Mouse (Mus musculus): Measurements from ENCODE around the gene Ptpn18.
A peak's percentile ranks its signal among the peaks of the same experiment; 100 is the strongest.
"Not testable (repeated sequence)": the region's sequence is repeated elsewhere in the genome, so short reads cannot be mapped to it uniquely, and the experiment has no call there.

Ptpn18 gene

DNA sequence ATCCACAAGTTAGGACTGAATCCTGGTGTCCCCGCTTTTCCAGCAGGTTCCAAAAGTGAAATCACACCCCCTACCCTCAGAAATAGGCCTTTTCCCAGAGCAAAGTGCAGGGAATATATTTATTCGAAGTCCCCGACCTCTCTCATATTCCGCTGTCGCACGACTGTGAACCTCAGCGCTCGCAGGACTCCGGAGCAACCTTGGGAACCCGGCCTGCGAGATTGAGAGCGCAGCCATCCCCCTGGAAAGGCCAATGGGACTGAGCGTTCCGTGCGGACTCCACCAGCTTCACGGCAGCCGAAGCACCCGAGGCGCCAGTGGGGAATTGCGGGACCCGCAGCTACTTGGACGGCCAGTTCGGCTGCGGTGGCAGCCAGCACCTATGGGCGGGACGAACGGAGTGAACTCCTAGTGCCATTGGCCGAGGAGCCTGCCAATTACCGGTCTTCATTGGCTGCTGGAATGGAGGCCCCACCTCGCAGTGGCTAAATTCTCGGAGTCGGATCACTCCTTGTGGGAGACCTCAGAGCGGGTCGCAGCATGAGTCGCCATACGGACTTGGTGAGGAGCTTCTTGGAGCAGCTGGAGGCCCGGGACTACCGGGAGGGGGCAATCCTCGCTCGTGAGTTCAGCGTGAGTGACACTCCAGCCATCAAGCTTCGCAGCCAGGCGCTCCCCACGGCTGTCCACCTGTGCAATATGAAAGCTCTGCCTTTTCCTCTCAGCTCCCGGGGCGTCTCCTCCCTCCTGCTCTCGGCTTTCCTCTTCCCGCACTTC, at the start of gene Ptpn18:
Gene Ptpn18, plus strand, starts transcription at position 479 of the 777 bp plus-strand sequence.
- DNase-seq (ENCODE audit: low spot score): peak; percentile 88

DNA sequence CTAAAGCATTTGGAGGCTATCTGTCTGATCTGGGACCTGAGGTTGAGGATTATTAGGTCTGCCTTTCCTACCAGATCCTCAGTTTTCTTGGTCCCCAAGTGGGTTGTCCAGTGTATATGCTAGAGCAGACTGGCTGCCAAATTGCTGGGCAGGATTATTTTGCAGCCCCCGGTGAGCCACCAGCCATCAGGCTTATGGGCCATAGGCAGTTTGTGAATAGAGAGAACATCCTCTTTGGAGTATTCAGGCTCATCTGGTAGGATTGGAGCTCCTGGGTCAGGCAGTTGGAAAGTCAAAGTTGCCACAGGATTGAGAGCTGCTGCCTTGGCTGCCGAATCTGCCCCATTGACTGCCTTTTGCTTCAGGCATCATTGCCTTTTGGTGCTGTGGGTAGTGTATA, 31.1 kb upstream of the Ptpn18 start:
- no peak for DNase-seq (ENCODE audit: low spot score)

DNA sequence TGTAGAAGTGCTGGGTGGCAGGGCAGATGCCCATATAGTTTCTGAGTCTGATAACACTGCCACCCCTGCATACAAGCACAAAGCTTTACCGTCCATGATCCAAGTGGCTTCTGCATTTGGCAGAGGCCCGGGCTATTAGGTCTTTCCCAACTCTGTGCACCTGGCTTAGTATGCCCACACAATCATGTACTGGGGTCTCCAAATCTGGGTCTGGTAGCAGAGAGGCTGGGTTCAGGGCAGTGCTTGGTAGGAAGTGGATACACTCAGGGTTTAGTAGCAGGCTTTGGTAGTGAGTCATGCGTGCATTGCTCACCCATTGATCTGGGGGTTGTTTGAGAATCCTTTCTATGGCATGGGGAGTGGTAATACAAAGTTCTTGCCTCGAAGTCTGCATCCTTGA, 30.3 kb upstream of the Ptpn18 start:
- DNase-seq (ENCODE audit: low spot score): no peak

DNA sequence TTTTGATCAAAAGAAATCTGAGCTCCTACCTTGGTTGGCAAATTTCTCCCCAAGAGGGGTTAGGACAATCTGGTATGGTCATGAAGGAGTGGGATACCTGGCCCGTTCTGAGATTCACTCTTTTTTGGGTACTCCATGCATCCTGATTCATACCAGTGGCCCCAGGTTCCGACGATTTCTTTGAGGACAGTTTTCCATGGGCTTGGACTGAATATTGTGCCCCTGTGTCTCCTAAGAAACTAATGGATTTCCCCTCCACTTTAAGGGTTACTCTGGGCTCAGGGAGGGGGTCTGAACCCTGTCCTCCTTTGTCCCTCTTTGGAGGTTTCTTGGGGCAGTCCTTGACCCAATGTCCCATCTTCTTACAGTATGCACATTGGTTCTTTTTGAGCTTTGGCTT, 28.6 kb upstream of the Ptpn18 start:
- DNase-seq (ENCODE audit: low spot score): no peak

DNA sequence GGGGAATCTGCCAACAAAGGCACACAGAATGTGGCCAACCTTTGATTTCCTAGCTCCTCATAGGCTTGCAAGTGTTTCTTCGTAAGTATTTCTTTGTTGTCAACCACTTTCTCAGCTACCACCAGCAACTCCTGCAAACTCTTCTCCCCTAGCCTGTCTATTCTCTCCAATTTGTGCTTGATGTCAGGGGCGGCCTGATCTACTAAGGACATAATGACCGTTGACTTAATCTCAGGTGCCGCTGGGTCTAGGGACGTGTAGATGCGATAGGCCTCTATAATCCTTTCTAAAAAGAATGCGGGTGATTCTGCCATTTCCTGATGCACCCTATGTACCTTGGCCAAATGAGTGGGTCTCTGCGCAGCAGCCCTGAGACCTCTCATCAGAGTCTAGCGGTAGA, 28.1 kb upstream of the Ptpn18 start:
- DNase-seq (ENCODE audit: low spot score): no peak

DNA sequence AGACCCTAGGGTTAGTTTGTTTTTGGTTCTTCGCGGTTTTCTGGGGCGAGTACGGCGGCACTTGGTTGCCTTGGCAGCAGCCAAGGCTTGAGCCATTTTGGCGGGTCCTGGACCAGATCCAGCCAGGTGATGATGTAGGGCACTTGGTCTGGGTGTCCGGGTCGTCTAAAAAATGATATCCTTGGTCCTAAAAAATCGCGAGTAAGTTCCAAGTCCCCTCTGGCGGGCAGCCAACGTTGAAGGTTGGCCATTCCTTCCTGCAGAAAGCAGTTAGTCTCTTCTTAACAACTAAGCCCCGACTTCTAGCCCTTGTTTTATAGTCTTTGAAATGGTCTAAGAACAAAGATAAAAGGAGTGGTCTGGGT, 27.2 kb upstream of the Ptpn18 start:
- no peak for DNase-seq (ENCODE audit: low spot score)

DNA sequence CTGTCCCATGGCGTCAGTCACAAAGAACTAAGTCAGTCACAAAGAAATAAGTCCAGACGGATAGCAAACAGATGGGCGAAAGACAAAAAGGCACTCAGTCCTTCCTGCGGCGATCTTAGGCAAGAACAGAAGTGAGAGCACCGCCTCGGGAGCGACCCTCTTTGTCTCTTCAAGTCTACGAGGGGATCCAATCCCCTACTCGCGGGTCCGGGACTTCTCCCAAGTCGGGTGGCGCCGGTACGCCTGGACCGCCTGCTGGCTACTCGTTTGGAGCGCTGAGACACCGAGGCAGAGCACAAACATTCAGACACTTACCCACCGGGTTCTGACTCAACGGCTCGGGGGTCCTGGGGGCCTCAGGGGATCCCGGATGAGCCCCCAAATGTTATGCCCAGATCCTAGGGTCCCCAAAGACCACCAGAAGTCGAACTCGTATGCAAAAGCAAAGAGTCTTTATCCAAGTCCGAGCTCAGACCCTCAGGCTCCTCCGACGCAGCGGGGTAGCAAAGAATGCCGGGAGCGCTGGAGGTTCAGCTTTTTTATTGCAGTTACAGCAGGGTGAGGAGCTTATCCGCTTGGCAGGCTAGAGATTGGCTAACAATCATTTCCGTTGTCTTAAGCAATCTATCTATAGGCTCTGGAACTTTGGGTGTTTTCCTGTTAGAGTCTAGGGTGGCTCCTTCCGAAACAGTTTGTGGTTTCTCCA, 26.6 kb upstream of the Ptpn18 start:
- no peak for DNase-seq (ENCODE audit: low spot score)

DNA sequence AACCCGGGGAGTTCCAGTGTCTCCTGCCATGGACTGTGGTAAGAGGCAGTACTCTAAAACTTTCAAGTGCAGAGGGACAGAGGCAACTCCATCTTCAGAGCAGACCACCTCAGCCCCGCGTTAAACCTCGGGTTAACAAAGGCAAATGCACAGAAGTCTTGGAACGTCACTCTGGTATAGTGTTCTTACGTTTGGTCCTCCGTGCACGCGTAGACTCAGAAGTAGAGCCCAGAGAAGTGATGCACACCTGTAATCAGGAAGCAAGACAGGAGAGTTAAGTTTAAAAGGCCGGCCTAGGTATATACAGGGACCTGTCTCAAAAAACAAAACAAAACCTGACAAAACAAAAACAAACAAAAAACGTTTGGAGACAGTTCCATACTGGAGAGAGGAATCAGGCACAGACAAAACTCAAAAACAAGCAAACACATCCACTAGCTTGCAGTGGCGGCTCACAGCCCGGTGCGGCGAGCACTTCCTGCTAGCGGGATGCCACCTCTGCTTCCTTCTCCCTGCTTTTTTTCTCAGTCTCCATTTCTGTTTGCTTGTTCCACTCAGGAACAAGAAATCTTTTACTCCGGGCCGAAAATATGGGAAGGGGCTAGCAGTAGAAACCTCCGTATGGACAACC, 25.6 kb upstream of the Ptpn18 start:
- no peak for DNase-seq (ENCODE audit: low spot score)

DNA sequence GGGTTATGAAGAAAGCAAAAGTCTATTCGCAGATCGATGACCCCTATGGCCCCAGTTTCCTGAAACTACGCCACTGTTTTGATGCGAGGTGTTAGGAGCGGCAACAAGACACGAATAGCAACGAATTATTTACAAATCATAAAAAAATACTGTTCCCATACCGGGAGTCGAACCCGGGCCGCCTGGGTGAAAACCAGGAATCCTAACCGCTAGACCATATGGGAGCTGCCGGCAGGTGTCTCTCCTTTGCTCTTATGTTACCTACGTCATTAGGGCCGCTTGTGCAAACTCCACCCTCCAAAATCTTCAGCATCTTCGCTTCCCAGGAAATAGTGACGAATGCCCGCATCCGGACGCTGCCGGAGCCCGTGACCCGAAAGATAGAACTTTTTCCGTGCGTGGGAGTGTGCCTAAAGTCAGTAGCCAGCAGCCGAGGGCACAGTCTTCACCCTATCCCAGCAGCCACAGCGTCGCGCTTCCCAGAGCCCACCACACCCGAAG, 24.9 kb upstream of the Ptpn18 start:
- DNase-seq (ENCODE audit: low spot score): peak; percentile 90

DNA sequence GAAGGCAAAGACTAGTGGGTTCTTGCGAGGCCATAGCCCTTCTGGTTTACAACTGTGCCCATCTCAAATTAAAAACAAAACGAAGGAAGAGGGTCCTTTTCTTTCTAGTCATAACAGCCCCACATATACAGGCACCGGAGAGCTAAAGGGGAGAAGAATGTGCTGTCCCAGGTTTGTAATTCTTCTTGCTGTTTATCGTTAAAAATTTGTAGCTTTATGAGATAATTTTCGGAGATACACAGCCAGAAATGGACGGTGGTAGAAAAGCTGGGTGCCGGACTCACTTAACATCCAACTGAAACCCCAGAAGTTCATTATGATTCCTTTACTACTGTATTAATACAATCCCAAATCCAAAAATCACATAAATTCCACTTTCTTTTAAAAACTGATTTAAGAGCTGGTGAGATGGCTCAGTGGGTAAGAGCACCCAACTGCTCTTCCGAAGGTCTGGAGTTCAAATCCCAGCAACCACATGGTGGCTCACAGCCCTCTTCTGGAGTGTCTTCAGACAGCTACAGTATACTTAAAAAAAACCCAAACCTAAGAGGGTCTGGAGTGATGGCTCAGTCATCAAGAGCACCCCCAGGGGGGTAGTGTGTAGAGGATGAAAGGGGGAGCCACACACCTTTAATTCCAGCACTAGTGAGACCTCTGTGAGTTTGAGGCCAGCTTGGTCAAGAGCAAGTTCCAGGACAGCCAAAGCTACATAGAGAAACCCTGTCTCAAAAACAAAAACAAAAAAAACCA, 24.0 kb upstream of the Ptpn18 start:
- DNase-seq (ENCODE audit: low spot score): no peak

DNA sequence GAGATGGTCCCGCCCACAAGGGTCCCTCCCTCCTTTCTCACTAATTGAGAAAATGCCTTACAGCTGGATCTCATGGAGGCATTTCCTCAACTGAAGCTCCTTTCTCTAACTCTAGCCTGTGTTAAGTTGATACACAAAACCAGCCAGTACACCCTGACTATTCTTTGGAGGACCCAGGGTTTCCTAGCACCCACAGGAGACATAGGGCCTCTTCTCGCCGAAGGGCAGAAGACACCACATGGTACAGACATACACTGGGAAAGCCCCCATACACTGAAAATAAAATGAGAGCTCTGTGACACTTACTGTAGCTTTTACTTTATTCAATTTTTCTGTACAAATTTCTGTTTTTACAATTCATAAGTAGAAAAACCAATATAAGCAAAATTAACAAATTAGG, 23.2 kb upstream of the Ptpn18 start:
- no peak for DNase-seq (ENCODE audit: low spot score)

DNA sequence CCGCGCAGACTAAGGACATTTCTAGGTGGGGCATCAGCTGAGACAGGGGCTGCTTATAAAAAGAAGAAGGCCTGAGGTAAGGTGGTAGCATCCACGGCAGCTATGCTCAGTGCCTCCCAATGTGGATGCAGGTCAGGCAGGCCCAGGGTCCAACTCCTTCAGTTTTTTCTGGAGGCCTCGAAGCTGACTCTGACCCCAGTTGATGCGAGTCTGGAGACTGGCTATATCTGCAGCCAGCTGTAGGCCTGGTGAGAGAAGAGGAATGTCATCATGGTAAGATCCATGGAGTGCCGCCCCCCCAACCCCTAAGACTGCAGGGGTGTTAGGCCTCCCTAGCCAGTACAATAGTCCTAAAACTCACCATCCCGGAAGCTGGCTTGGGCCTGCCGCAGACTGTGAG, 22.2 kb upstream of the Ptpn18 start:
- DNase-seq (ENCODE audit: low spot score): not testable (repeated sequence)

DNA sequence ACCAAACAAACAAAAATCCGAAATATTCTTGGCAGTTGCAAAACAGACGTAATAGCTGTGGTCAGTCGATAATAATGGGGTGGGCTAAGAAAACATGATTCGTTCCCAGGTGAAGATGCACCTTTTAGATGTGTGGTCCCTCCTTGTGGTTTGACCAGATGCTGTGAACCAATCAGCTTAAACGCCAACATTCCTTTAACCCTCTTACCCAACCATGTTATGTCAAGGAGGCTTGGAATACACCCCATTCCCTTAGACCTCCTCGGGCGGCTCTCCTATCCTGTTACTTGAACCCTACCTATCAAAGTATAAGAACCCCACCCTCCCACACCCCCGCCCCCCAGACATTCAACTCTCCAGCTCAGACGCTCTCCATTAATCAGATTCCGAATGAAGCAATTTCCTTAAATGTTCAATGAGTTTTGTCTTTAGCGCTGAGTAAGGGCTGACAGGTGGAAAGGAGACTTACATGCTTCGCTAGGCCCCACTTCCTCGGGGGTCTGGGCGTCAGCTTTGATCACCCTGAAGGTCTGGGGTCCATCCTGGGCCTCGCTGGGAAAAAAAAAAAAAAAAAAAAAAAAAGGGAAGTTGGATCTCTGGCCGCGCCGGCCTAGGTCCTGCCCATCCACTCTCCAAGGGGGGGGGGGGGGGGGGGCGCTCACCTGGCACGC, 21.0 kb upstream of the Ptpn18 start:
- no peak for DNase-seq (ENCODE audit: low spot score)

DNA sequence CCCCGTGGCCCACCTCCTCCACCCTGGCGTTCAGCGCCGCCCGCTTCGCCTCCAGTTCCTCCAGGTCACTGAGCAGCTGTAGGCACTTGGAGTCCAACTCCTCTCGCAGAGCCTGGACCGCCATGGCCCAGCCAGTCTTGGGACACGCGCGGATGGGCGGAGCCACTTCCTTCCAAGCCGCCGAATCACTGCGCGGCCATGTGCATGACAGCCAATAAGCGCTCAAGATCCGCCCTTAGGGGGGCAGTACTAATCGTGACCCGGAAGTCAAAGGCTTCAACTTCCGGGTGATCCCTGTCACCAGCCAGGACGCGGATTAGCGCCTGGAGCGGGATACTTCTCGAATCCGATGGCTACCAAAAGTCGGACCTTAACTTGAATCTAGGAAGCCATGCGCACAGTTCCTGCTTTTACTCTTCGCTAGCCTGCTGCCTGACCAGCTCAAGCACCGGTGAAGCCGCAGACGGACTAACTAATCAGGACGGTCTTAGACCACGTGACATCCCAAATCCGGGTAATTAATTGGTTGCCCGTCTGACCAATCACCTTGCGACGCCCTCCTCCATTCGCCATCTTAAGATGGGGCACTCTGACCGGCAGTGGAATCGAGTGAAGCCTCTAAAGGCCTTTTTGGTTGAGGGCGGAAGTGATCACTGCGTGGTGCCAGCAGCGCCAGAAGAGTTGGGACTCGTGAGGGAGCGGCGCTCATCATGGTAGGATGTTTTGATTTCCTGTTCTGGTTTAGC, 20.2 kb upstream of the Ptpn18 start, which contains the start of the genes Ccdc115 and Imp4:
Gene Ccdc115, minus strand, starts transcription at position 458 of the 746 bp plus-strand sequence.
Gene Imp4, plus strand, starts transcription at position 637 of the 746 bp plus-strand sequence.
- DNase-seq (ENCODE audit: low spot score): peak; percentile 97

DNA sequence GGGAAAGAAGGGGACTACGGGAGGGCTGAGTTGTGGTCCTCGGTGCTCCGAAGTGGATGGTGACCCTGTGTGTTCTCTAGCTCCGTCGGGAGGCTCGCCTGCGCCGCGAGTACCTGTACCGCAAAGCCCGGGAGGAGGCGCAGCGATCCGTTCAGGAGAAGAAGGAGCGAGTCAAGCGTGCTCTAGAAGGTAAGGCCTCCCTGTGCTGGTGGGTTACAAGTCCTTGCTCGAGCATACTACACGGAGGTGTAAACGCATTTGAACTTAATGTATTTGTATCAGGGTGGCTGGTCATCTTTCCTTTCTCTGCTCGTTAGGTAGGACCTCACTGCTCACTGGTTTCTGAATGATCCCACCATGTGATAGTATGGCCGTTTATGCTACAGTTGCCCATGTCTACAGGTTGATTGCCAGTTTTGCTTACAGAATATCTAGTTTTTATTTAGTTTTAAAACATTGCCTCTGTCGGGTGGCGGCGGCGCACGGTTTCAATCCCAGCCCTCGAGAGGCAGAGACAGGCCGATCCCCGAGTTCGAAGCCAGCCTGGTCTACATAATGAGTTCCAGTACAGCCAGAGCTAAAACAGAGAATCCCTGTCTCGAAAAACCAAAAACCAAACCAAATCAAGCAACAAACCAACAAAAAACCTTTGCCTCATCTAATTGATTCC, 19.5 kb upstream of the Ptpn18 start:
- DNase-seq (ENCODE audit: low spot score): no peak

DNA sequence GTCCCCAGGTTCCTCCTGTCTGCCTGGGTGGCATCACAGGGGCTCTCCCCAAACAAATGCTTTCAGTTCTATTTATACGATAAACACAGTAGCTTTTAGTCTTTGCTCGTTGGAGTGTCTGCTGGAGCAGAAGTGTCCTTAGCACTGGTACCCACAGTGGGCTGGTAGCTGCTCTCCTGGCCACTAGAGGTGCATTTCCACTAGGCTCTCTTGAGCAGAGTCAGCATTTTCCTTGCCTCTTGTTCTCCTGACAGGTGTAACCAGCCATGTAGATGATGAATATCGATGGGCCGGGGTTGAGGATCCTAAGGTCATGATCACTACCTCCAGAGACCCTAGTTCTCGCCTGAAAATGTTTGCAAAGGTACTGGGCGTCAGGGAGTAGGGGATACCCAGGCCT, 16.4 kb upstream of the Ptpn18 start:
- DNase-seq (ENCODE audit: low spot score): no peak

DNA sequence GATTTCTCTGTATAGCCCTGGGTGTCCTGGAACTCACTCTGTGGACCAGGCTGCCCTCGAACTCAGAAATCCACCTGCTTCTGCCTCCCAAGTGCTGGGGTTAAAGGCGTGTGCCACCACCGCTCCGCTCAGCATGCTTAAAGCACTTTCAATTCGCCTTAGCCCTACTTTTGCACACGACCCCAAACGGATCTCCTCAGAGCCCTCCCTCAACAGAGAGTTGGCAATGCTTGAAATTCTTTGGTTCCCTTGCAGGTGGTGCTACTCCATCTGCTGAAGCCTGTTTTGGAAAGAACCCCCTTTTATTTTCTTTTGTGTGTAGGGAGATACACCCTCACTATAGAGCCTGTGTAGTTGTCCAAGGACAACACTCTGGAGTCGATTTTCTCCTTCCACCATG, 1.1 kb upstream of the Ptpn18 start:
- DNase-seq (ENCODE audit: low spot score): no peak

DNA sequence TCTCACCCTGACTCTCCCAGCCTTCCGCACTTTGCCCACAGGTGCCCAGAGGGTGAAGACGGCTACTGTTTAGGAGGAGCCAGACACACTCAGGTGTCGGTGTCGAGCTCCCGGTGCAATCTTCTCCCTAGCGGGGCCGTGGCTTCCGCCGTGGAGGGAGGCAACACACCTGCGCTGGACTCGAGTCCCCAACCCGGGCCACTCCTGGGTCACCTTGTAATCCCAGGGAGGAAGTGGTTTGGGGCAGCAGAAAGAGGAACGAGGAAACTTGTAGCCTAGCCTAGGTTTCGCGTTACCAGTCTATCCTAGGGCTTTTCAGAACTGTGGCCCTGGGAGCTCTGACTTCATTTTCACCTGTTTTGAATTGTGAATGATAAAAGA, 489 bp downstream of the Ptpn18 start:
- no peak for DNase-seq (ENCODE audit: low spot score)

DNA sequence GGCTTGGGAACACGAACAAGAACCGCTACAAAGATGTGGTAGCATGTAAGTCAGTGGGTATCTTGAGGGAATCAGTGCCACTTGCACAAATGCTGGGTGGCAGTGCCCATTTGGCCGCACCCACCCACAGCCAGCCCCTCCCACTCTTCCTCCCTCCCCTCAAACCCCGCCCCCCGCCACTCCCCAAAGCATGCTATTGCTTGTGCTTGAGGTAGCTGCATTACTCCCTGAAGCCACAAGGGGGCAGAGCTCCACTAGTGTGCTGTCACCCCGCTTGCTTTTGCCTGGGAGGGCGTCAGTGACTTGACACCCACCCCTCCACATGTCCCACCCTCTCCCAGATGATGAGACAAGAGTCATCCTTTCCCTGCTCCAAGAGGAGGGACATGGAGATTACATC, 3.2 kb downstream of the Ptpn18 start:
- peak; percentile 65 for DNase-seq (ENCODE audit: low spot score)

DNA sequence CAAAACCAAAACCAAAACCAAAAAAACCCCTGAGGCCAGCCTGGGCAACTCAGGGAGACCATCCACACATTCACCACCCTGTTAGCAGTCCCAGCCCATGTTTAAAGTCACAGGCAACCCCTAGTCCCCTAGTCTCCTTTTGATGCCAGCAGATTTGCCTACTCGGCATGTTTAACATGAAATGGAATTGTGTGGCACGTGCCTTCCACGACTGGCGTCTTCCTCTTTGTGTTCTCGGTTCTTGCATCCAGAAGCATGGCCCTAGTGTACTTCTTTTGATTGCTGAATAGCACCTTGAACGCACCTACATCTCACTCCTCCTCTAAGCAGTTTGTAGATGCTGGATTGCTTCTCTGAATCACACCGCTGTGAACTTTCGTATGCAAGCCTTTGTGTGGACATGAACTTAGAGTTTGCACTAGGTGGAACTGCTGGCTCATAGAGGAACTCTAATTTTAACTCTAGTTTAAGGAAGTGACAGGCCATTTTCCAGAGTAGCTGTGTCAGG, 4.8 kb downstream of the Ptpn18 start:
- DNase-seq (ENCODE audit: low spot score): no peak

All from layer of hippocampus, adult 11-12 months (tissue).